Mouse (Mus musculus): ENCODE measurements around the gene Adcyap1. TPM values are rescaled to one million over a fixed set of nuclear protein-coding genes. Genes with fewer than 3 reads are reported as not detected.
A peak's percentile ranks its signal among the peaks of the same experiment; 100 is the strongest.

Gene Adcyap1
- polyA plus RNA-seq (2015; fragmentation: Nextera tagmentation; extraction: Ambion mirVana) = 1.00 and 2.0 TPM in 2 replicates

GRCm38 (mm10) chr17:93198717-93199116 lies at the start of gene Adcyap1:
Adcyap1 (plus strand) TSS chr17:93199017.
- no peak within 1 kb of the TSS for H3K9ac ChIP-seq
- peaks cover 73% of the 10 kb centered on the region for H3K27me3 ChIP-seq
- ATAC-seq (ENCODE audit: insufficient number of reproducible peaks, insufficient read depth, low FRiP score, low TSS enrichment, low read depth) = no peak
- 25% methylated on average over 10 of the region's 10 CpGs for WGBS
- H3K27ac ChIP-seq = no peak within 1 kb of the TSS
- H3K4me2 ChIP-seq = peak within 1 kb of the TSS; percentile 20; the same call in 1 of the 2 replicates
- H3K9me3 ChIP-seq = no peaks in the 10 kb centered on the region
- H3K4me3 ChIP-seq = peak within 1 kb of the TSS; percentile 44; the same call in 1 of the 2 replicates
- H3K36me3 ChIP-seq = no peaks in the 10 kb centered on the region
- H3K4me1 ChIP-seq = peaks cover 32% of the 10 kb centered on the region

- no peak overlapping the region for H3K27ac ChIP-seq
- WGBS = 37% methylated on average over 1 of the region's 1 CpGs
- no peak for ATAC-seq (ENCODE audit: insufficient number of reproducible peaks, insufficient read depth, low FRiP score, low TSS enrichment, low read depth)
Measured at GRCm38 (mm10) chr17:93158280-93158851, 40.5 kb upstream of the Adcyap1 start.

GRCm38 (mm10) chr17:93169572-93169971 lies 29.2 kb upstream of the Adcyap1 start:
- H3K4me1 ChIP-seq = no peaks in the 10 kb centered on the region
- H3K36me3 ChIP-seq = no peaks in the 10 kb centered on the region
- H3K4me2 ChIP-seq = no peak overlapping the region
- no peaks in the 10 kb centered on the region for H3K27me3 ChIP-seq
- ATAC-seq (ENCODE audit: insufficient number of reproducible peaks, insufficient read depth, low FRiP score, low TSS enrichment, low read depth) = no peak
- H3K4me3 ChIP-seq = no peak overlapping the region
- H3K9me3 ChIP-seq = no peaks in the 10 kb centered on the region
- no peak overlapping the region for H3K9ac ChIP-seq
- no peak overlapping the region for H3K27ac ChIP-seq

More at GRCm38 (mm10) chr17:93158280-93158851, 40.5 kb upstream of the Adcyap1 start:
- Histone ChIP-seq H3K9ac (no peak overlapping the region), H3K27me3 (no peaks in the 10 kb centered on the region), H3K9me3 (no peaks in the 10 kb centered on the region), H3K4me1 (no peaks in the 10 kb centered on the region), H3K4me3 (no peak overlapping the region), H3K36me3 (no peaks in the 10 kb centered on the region), H3K4me2 (no peak overlapping the region)

GRCm38 (mm10) chr17:93196846-93197245 lies 2.0 kb upstream of the Adcyap1 start:
- peaks cover 16% of the 10 kb centered on the region for H3K4me1 ChIP-seq
- 28% methylated on average over 2 of the region's 2 CpGs for WGBS
- no peak overlapping the region for H3K4me3 ChIP-seq
- H3K36me3 ChIP-seq = no peaks in the 10 kb centered on the region
- no peak overlapping the region for H3K9ac ChIP-seq
- no peak overlapping the region for H3K27ac ChIP-seq
- no peaks in the 10 kb centered on the region for H3K9me3 ChIP-seq
- ATAC-seq (ENCODE audit: insufficient number of reproducible peaks, insufficient read depth, low FRiP score, low TSS enrichment, low read depth) = no peak
- H3K27me3 ChIP-seq = peaks cover 54% of the 10 kb centered on the region
- H3K4me2 ChIP-seq = no peak overlapping the region

- Histone ChIP-seq H3K36me3 (no peaks in the 10 kb centered on the region), H3K9ac (no peak overlapping the region), H3K9me3 (no peaks in the 10 kb centered on the region), H3K27me3 (peaks cover 68% of the 10 kb centered on the region), H3K4me3 (no peak overlapping the region), H3K4me2 (no peak overlapping the region), H3K27ac (no peak overlapping the region), H3K4me1 (peaks cover 27% of the 10 kb centered on the region)
- ATAC-seq (ENCODE audit: insufficient number of reproducible peaks, insufficient read depth, low FRiP score, low TSS enrichment, low read depth) = no peak
- WGBS = 9% methylated on average over 4 of the region's 4 CpGs
Measured at GRCm38 (mm10) chr17:93198213-93198612, 604 bp upstream of the Adcyap1 start.

GRCm38 (mm10) chr17:93199218-93199617 lies 401 bp downstream of the Adcyap1 start:
- no peak overlapping the region for H3K9ac ChIP-seq
- peak overlapping the region; percentile 20; the same call in 1 of the 2 replicates for H3K4me2 ChIP-seq

GRCm38 (mm10) chr17:93199747-93200146 lies 930 bp downstream of the Adcyap1 start:
- Histone ChIP-seq H3K4me2 (no peak overlapping the region), H3K36me3 (no peaks in the 10 kb centered on the region), H3K4me1 (peaks cover 35% of the 10 kb centered on the region), H3K9me3 (no peaks in the 10 kb centered on the region), H3K4me3 (0 out of 2 replicates have a peak overlapping the region, but pooled peaks have one; percentile 44), H3K27me3 (peaks cover 80% of the 10 kb centered on the region), H3K9ac (no peak overlapping the region), H3K27ac (no peak overlapping the region)
- 2% methylated on average over 9 of the region's 9 CpGs for WGBS
- no peak for ATAC-seq (ENCODE audit: insufficient number of reproducible peaks, insufficient read depth, low FRiP score, low TSS enrichment, low read depth)

More at GRCm38 (mm10) chr17:93199218-93199617, 401 bp downstream of the Adcyap1 start:
- Histone ChIP-seq H3K27me3 (peaks cover 76% of the 10 kb centered on the region), H3K36me3 (no peaks in the 10 kb centered on the region), H3K4me3 (peak overlapping the region; percentile 8; the same call in 1 of the 2 replicates), H3K9me3 (no peaks in the 10 kb centered on the region), H3K27ac (no peak overlapping the region), H3K4me1 (peaks cover 35% of the 10 kb centered on the region)
- ATAC-seq (ENCODE audit: insufficient number of reproducible peaks, insufficient read depth, low FRiP score, low TSS enrichment, low read depth) = no peak
- WGBS = 2% methylated on average over 15 of the region's 15 CpGs

- H3K4me3 ChIP-seq = peak overlapping the region; percentile 44
- peaks cover 35% of the 10 kb centered on the region for H3K4me1 ChIP-seq
- WGBS = 2% methylated on average over 29 of the region's 29 CpGs
- no peaks in the 10 kb centered on the region for H3K9me3 ChIP-seq
- ATAC-seq (ENCODE audit: insufficient number of reproducible peaks, insufficient read depth, low FRiP score, low TSS enrichment, low read depth) = no peak
- 0 out of 2 replicates have a peak overlapping the region, but pooled peaks have one; percentile 27 for H3K9ac ChIP-seq
- peak overlapping the region; percentile 67 for H3K4me2 ChIP-seq
- H3K27ac ChIP-seq = no peak overlapping the region
- peaks cover 85% of the 10 kb centered on the region for H3K27me3 ChIP-seq
- no peaks in the 10 kb centered on the region for H3K36me3 ChIP-seq
Measured at GRCm38 (mm10) chr17:93200386-93201264, 1.8 kb downstream of the Adcyap1 start.

GRCm38 (mm10) chr17:93201265-93201925 lies 2.6 kb downstream of the Adcyap1 start:
- WGBS = under 1% methylated on average over 16 of the region's 16 CpGs

GRCm38 (mm10) chr17:93202165-93203075 lies 3.6 kb downstream of the Adcyap1 start:
- H3K4me1 ChIP-seq = peaks cover 35% of the 10 kb centered on the region
- H3K4me3 ChIP-seq = peak overlapping the region; percentile 44
- no peak overlapping the region for H3K27ac ChIP-seq
- no peaks in the 10 kb centered on the region for H3K36me3 ChIP-seq
- H3K9me3 ChIP-seq = no peaks in the 10 kb centered on the region
- H3K4me2 ChIP-seq = peak overlapping the region; percentile 67
- peaks cover 80% of the 10 kb centered on the region for H3K27me3 ChIP-seq
- H3K9ac ChIP-seq = peak overlapping the region; percentile 17; the same call in 1 of the 2 replicates
- WGBS = under 1% methylated on average over 44 of the region's 44 CpGs
- ATAC-seq (ENCODE audit: insufficient number of reproducible peaks, insufficient read depth, low FRiP score, low TSS enrichment, low read depth) = no peak

More at GRCm38 (mm10) chr17:93201265-93201925, 2.6 kb downstream of the Adcyap1 start:
- Histone ChIP-seq H3K27ac (no peak overlapping the region), H3K4me3 (peak overlapping the region; percentile 44), H3K4me1 (peaks cover 35% of the 10 kb centered on the region), H3K27me3 (peaks cover 86% of the 10 kb centered on the region), H3K4me2 (peak overlapping the region; percentile 67), H3K9me3 (no peaks in the 10 kb centered on the region), H3K36me3 (no peaks in the 10 kb centered on the region), H3K9ac (no peak overlapping the region)
- ATAC-seq (ENCODE audit: insufficient number of reproducible peaks, insufficient read depth, low FRiP score, low TSS enrichment, low read depth) = no peak

All from embryonic facial prominence, embryonic 13.5 days (tissue).